Mouse (Mus musculus): ENCODE data around the gene Olfr629. TPM values are rescaled to one million over a fixed set of nuclear protein-coding genes. Genes with fewer than 3 reads are reported as not detected.

The Olfr629 gene
- polyA plus RNA-seq, 1 experiment = not detected

DNA sequence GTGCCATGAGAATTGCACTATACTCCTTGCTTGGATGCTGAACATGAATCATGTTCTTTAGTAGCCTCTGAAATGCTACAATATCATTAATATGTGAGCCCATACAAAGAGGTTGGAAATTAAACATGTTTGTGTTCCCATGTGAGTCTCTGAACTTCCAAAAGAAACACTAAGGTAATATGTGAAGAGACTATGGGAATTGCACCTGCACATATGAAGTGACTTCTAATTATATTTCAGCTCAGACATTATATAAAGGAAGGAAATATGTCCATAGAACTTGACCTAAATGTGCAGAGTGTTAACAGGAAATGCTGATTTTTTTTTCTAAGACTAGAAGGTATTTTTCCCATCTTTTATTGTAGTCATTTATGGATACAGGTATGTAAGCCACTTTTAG, 30.4 kb downstream of the Olfr629 start, which contains the start of gene Olfr243:
Olfr243 (plus strand) TSS at position 301 of the 400 bp plus-strand sequence.
- TF ChIP-seq GATA1 (IDR thresholded peaks at IDR 0.05; ENCODE audit: borderline replicate concordance, low read length) = no peak
- no peak for TF ChIP-seq FLI1 (IDR thresholded peaks at IDR 0.05; ENCODE audit: low read length)
- no peak within 1 kb of the TSS for H3K4me3 ChIP-seq (replicated peaks)
- no peaks in the 10 kb centered on the region for H3K27me3 ChIP-seq (replicated peaks)
- H3K9me3 ChIP-seq = no peaks in the 10 kb centered on the region
- H3K36me3 ChIP-seq (replicated peaks; ENCODE audit: low read length) = no peaks in the 10 kb centered on the region
- no peaks in the 10 kb centered on the region for H3K4me1 ChIP-seq

DNA sequence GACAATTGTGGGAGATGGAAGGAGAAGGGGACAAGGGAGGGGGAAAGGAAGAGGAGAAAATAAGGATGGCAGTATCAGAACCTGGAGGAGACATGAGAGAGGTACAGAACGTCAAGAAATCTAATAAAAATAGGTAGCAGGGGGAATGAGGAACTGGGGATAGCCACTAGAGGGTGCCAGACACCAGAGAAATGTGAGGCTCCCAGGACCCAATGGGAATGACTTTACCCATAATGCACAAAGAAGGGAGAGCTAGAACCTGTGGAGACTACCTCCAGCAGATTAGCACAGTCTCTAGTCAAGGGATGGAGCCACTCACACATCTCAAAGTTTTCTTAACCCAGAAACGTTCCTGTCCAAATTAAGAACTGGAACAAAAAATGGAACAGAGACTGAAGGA, 32.7 kb downstream of the Olfr629 start:
- TF ChIP-seq GATA1 (IDR thresholded peaks at IDR 0.05; ENCODE audit: borderline replicate concordance, low read length) = no peak
- TF ChIP-seq FLI1 (IDR thresholded peaks at IDR 0.05; ENCODE audit: low read length) = no peak

DNA sequence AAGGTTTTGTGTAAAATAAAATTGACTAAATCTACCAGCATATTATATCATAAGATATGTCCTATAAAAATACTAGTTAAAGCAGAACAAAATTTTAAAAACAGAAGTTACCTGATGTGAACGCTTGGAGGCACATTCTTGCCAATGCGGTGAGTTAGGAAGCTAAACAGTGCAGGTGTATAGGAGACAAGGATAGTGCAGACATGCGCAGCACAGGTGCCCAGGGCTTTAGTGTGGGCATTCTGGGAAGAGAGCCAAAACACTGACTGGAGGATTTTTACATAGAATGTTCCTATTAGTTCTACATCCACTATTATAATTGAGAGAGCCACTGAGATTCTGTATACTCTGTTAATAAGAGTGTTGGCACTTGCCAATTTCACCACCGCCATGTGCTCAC, 45.3 kb downstream of the Olfr629 start:
- Histone ChIP-seq H3K4me3 (replicated peaks) (no peak overlapping the region), H3K27me3 (replicated peaks) (no peaks in the 10 kb centered on the region), H3K4me1 (no peaks in the 10 kb centered on the region), H3K36me3 (replicated peaks; ENCODE audit: low read length) (no peaks in the 10 kb centered on the region), H3K9me3 (no peaks in the 10 kb centered on the region)
- TF ChIP-seq GATA1 (IDR thresholded peaks at IDR 0.05; ENCODE audit: borderline replicate concordance, low read length) (no peak), FLI1 (IDR thresholded peaks at IDR 0.05; ENCODE audit: low read length) (no peak)

More for the DNA sequence above, 32.7 kb downstream of the Olfr629 start:
- Histone ChIP-seq H3K4me3 (replicated peaks) (no peak overlapping the region), H3K27me3 (replicated peaks) (no peaks in the 10 kb centered on the region), H3K36me3 (replicated peaks; ENCODE audit: low read length) (no peaks in the 10 kb centered on the region), H3K4me1 (no peaks in the 10 kb centered on the region), H3K9me3 (no peaks in the 10 kb centered on the region)

Other genes starting within 250 kb of the Olfr629 start
- gene Olfr609, start 246.9 kb downstream of the Olfr629 start, polyA plus RNA-seq (2012; ENCODE audit: insufficient read depth, low replicate concordance) = not detected in 2 replicates
- gene Olfr610, start 232.8 kb downstream of the Olfr629 start, polyA plus RNA-seq (2012; ENCODE audit: insufficient read depth, low replicate concordance) = not detected in 2 replicates
- gene Olfr611, start 224.1 kb downstream of the Olfr629 start, polyA plus RNA-seq (2012; ENCODE audit: insufficient read depth, low replicate concordance) = not detected in 2 replicates
- gene Olfr612, start 202.2 kb downstream of the Olfr629 start, polyA plus RNA-seq (2012; ENCODE audit: insufficient read depth, low replicate concordance) = not detected in 2 replicates
- not detected in 2 replicates for gene Olfr613, start 196.9 kb downstream of the Olfr629 start, polyA plus RNA-seq (2012; ENCODE audit: insufficient read depth, low replicate concordance)
- gene Olfr615, start 188.9 kb downstream of the Olfr629 start, polyA plus RNA-seq (2012; ENCODE audit: insufficient read depth, low replicate concordance) = not detected in 2 replicates
- not detected in 2 replicates for gene Olfr616, start 175.8 kb downstream of the Olfr629 start, polyA plus RNA-seq (2012; ENCODE audit: insufficient read depth, low replicate concordance)
- not detected in 2 replicates for gene Olfr617, start 171.9 kb downstream of the Olfr629 start, polyA plus RNA-seq (2012; ENCODE audit: insufficient read depth, low replicate concordance)
- not detected in 2 replicates for gene Olfr618, start 154.8 kb downstream of the Olfr629 start, polyA plus RNA-seq (2012; ENCODE audit: insufficient read depth, low replicate concordance)
- gene Olfr619, start 144.4 kb downstream of the Olfr629 start, polyA plus RNA-seq (2012; ENCODE audit: insufficient read depth, low replicate concordance) = not detected in 2 replicates
- not detected in 2 replicates for gene Olfr620, start 132.4 kb downstream of the Olfr629 start, polyA plus RNA-seq (2012; ENCODE audit: insufficient read depth, low replicate concordance)
- gene Olfr622, start 102.2 kb downstream of the Olfr629 start, polyA plus RNA-seq (2012; ENCODE audit: insufficient read depth, low replicate concordance) = not detected in 2 replicates
- 0.41 TPM in 1 of 2 replicates, not detected in the other for gene Olfr623, start 81.2 kb downstream of the Olfr629 start, polyA plus RNA-seq (2012; ENCODE audit: insufficient read depth, low replicate concordance)
- not detected in 2 replicates for gene Olfr624, start 73.8 kb downstream of the Olfr629 start, polyA plus RNA-seq (2012; ENCODE audit: insufficient read depth, low replicate concordance)
- not detected in 2 replicates for gene Olfr625-ps1, start 62.2 kb downstream of the Olfr629 start, polyA plus RNA-seq (2012; ENCODE audit: insufficient read depth, low replicate concordance)
- not detected in 2 replicates for gene Olfr243, start 30.3 kb downstream of the Olfr629 start, polyA plus RNA-seq (2012; ENCODE audit: insufficient read depth, low replicate concordance)
- not detected in 2 replicates for gene Olfr628, start 14.6 kb downstream of the Olfr629 start, polyA plus RNA-seq (2012; ENCODE audit: insufficient read depth, low replicate concordance)
- not detected in 2 replicates for gene Olfr630, start 12.4 kb upstream of the Olfr629 start, polyA plus RNA-seq (2012; ENCODE audit: insufficient read depth, low replicate concordance)
- not detected in 2 replicates for gene Olfr69, start 26.7 kb upstream of the Olfr629 start, polyA plus RNA-seq (2012; ENCODE audit: insufficient read depth, low replicate concordance)
- not detected in 2 replicates for gene Olfr68, start 34.8 kb upstream of the Olfr629 start, polyA plus RNA-seq (2012; ENCODE audit: insufficient read depth, low replicate concordance)
- not detected in 2 replicates for gene Olfr67, start 46.9 kb upstream of the Olfr629 start, polyA plus RNA-seq (2012; ENCODE audit: insufficient read depth, low replicate concordance)
- gene Hbb-bt, start 69.1 kb upstream of the Olfr629 start, polyA plus RNA-seq (2012; ENCODE audit: insufficient read depth, low replicate concordance) = 492 and 1,761 TPM in 2 replicates
- 423 and 663 TPM in 2 replicates for gene Hbb-bs, start 83.2 kb upstream of the Olfr629 start, polyA plus RNA-seq (2012; ENCODE audit: insufficient read depth, low replicate concordance)
- not detected in 2 replicates for gene Hbb-bh2, start 95.6 kb upstream of the Olfr629 start, polyA plus RNA-seq (2012; ENCODE audit: insufficient read depth, low replicate concordance)
- gene Hbb-bh1, start 98.2 kb upstream of the Olfr629 start, polyA plus RNA-seq (2012; ENCODE audit: insufficient read depth, low replicate concordance) = not detected in 2 replicates
- gene Hbb-y, start 108.3 kb upstream of the Olfr629 start, polyA plus RNA-seq (2012; ENCODE audit: insufficient read depth, low replicate concordance) = 3.6 TPM in 1 of 2 replicates, not detected in the other
- not detected in 2 replicates for gene Olfr66, start 141.3 kb upstream of the Olfr629 start, polyA plus RNA-seq (2012; ENCODE audit: insufficient read depth, low replicate concordance)
- gene Olfr64, start 149.5 kb upstream of the Olfr629 start, polyA plus RNA-seq (2012; ENCODE audit: insufficient read depth, low replicate concordance) = not detected in 2 replicates
- not detected in 2 replicates for gene Olfr65, start 158.5 kb upstream of the Olfr629 start, polyA plus RNA-seq (2012; ENCODE audit: insufficient read depth, low replicate concordance)
- not detected in 2 replicates for gene Olfr631, start 183.9 kb upstream of the Olfr629 start, polyA plus RNA-seq (2012; ENCODE audit: insufficient read depth, low replicate concordance)
- gene Olfr632, start 189.4 kb upstream of the Olfr629 start, polyA plus RNA-seq (2012; ENCODE audit: insufficient read depth, low replicate concordance) = not detected in 2 replicates
- not detected in 2 replicates for gene Olfr633, start 199.5 kb upstream of the Olfr629 start, polyA plus RNA-seq (2012; ENCODE audit: insufficient read depth, low replicate concordance)
- not detected in 2 replicates for gene Olfr635, start 226.2 kb upstream of the Olfr629 start, polyA plus RNA-seq (2012; ENCODE audit: insufficient read depth, low replicate concordance)